Mouse (Mus musculus) kidney, adult 2 months (tissue): ENCODE data around the gene Shprh.

ENCODE experiments used
- CTCF ChIP-seq: fragments of 200-500 bp; conservative IDR thresholded peaks from 2 replicates; pipeline ENCODE4 v1.5.1; 2011; ENCODE audit warnings: low read depth, mild to moderate bottlenecking, control low read depth, low read length, moderate library complexity, mixed read lengths; ENCODE audit not compliant: insufficient read depth, insufficient read length
- POLR2A ChIP-seq: fragments of 200-500 bp; IDR thresholded peaks from one replicate; pipeline ENCODE4 v1.6.1; 2011; ENCODE audit warnings: low read depth, low read length, control low read depth

GRCm38 (mm10) chr10:11170252-11170651 is 21.0 kb downstream of the Shprh start:
- TF ChIP-seq CTCF = no peak
- no peak for TF ChIP-seq POLR2A
